Mouse (Mus musculus): ENCODE results near the gene Trim28. TPM values are rescaled to one million over a fixed set of nuclear protein-coding genes. Genes with fewer than 3 reads are reported as not detected.

Trim28 gene
- polyA plus RNA-seq, 2 experiments = 408 to 610 TPM

GRCm38 (mm10) chr7:12987409-12988189 is 11.3 kb upstream of the Trim28 start:
- no peak for ATAC-seq (ENCODE audit: low FRiP score, low read depth)
- TF ChIP-seq POLR2A (IDR thresholded peaks at IDR 0.05; ENCODE audit: borderline replicate concordance, extremely low read depth, insufficient read depth, insufficient read length) = no peak

GRCm38 (mm10) chr7:12992222-12992621 is 6.7 kb upstream of the Trim28 start:
- no peaks in the 10 kb centered on the region for H3K36me3 ChIP-seq (ENCODE audit: control insufficient read depth, insufficient read depth, low read length)
- WGBS = 12% methylated on average over 3 of the region's 3 CpGs

More at GRCm38 (mm10) chr7:12987409-12988189, 11.3 kb upstream of the Trim28 start:
- H3K4me2 ChIP-seq (replicated peaks; ENCODE audit: low read depth, low read length, severe bottlenecking) = no peak overlapping the region
- H3K27ac ChIP-seq (replicated peaks; ENCODE audit: low read depth, low read length) = no peak overlapping the region
- H3K4me3 ChIP-seq (replicated peaks; ENCODE audit: low read length) = no peak overlapping the region
- WGBS = 87% methylated on average over 8 of the region's 8 CpGs
- no peak overlapping the region for H3K9ac ChIP-seq (ENCODE audit: low read depth, low read length, severe bottlenecking)
- H3K27me3 ChIP-seq (ENCODE audit: control insufficient read depth, insufficient read depth, low read length) = no peaks in the 10 kb centered on the region
- DNase-seq (ENCODE audit: low spot score) = no peak
- H3K9me3 ChIP-seq (ENCODE audit: control insufficient read depth, low read length) = no peaks in the 10 kb centered on the region
- H3K4me1 ChIP-seq (ENCODE audit: control insufficient read depth, insufficient read depth, low read length) = no peaks in the 10 kb centered on the region
- H3K36me3 ChIP-seq (ENCODE audit: control insufficient read depth, insufficient read depth, low read length) = no peaks in the 10 kb centered on the region

GRCm38 (mm10) chr7:12993148-12993547 is 5.8 kb upstream of the Trim28 start:
- no peaks in the 10 kb centered on the region for H3K4me1 ChIP-seq (ENCODE audit: control insufficient read depth, insufficient read depth, low read length)
- H3K36me3 ChIP-seq (ENCODE audit: control insufficient read depth, insufficient read depth, low read length) = no peaks in the 10 kb centered on the region
- H3K27me3 ChIP-seq (ENCODE audit: control insufficient read depth, insufficient read depth, low read length) = no peaks in the 10 kb centered on the region
- no peak overlapping the region for H3K27ac ChIP-seq (replicated peaks; ENCODE audit: low read depth, low read length)
- no peak overlapping the region for H3K4me2 ChIP-seq (replicated peaks; ENCODE audit: low read depth, low read length, severe bottlenecking)
- DNase-seq (ENCODE audit: low spot score) (no peak), ATAC-seq (ENCODE audit: low FRiP score, low read depth) (no peak)
- TF ChIP-seq POLR2A (IDR thresholded peaks at IDR 0.05; ENCODE audit: borderline replicate concordance, extremely low read depth, insufficient read depth, insufficient read length) = no peak
- no peak overlapping the region for H3K9ac ChIP-seq (ENCODE audit: low read depth, low read length, severe bottlenecking)
- H3K4me3 ChIP-seq (replicated peaks; ENCODE audit: low read length) = no peak overlapping the region
- no peaks in the 10 kb centered on the region for H3K9me3 ChIP-seq (ENCODE audit: control insufficient read depth, low read length)
- 85% methylated on average over 10 of the region's 10 CpGs for WGBS

More at GRCm38 (mm10) chr7:12992222-12992621, 6.7 kb upstream of the Trim28 start:
- Histone ChIP-seq H3K4me1 (ENCODE audit: control insufficient read depth, insufficient read depth, low read length) (no peaks in the 10 kb centered on the region), H3K27me3 (ENCODE audit: control insufficient read depth, insufficient read depth, low read length) (no peaks in the 10 kb centered on the region), H3K9ac (ENCODE audit: low read depth, low read length, severe bottlenecking) (no peak overlapping the region), H3K27ac (replicated peaks; ENCODE audit: low read depth, low read length) (no peak overlapping the region), H3K9me3 (ENCODE audit: control insufficient read depth, low read length) (no peaks in the 10 kb centered on the region), H3K4me2 (replicated peaks; ENCODE audit: low read depth, low read length, severe bottlenecking) (no peak overlapping the region), H3K4me3 (replicated peaks; ENCODE audit: low read length) (no peak overlapping the region)
- DNase-seq (ENCODE audit: low spot score) = no peak
- ATAC-seq (ENCODE audit: low FRiP score, low read depth) = no peak
- TF ChIP-seq POLR2A (IDR thresholded peaks at IDR 0.05; ENCODE audit: borderline replicate concordance, extremely low read depth, insufficient read depth, insufficient read length) = no peak

- TF ChIP-seq POLR2A (IDR thresholded peaks at IDR 0.05; ENCODE audit: borderline replicate concordance, extremely low read depth, insufficient read depth, insufficient read length) = no peak
- Histone ChIP-seq H3K9ac (ENCODE audit: low read depth, low read length, severe bottlenecking) (no peak overlapping the region), H3K4me3 (replicated peaks; ENCODE audit: low read length) (no peak overlapping the region), H3K9me3 (ENCODE audit: control insufficient read depth, low read length) (no peaks in the 10 kb centered on the region), H3K36me3 (ENCODE audit: control insufficient read depth, insufficient read depth, low read length) (no peaks in the 10 kb centered on the region), H3K27me3 (ENCODE audit: control insufficient read depth, insufficient read depth, low read length) (no peaks in the 10 kb centered on the region), H3K4me2 (replicated peaks; ENCODE audit: low read depth, low read length, severe bottlenecking) (no peak overlapping the region), H3K27ac (replicated peaks; ENCODE audit: low read depth, low read length) (no peak overlapping the region), H3K4me1 (ENCODE audit: control insufficient read depth, insufficient read depth, low read length) (no peaks in the 10 kb centered on the region)
- DNase-seq (ENCODE audit: low spot score) (no peak), ATAC-seq (ENCODE audit: low FRiP score, low read depth) (no peak)
Measured at GRCm38 (mm10) chr7:12995862-12996261, 3.1 kb upstream of the Trim28 start.

DNA sequence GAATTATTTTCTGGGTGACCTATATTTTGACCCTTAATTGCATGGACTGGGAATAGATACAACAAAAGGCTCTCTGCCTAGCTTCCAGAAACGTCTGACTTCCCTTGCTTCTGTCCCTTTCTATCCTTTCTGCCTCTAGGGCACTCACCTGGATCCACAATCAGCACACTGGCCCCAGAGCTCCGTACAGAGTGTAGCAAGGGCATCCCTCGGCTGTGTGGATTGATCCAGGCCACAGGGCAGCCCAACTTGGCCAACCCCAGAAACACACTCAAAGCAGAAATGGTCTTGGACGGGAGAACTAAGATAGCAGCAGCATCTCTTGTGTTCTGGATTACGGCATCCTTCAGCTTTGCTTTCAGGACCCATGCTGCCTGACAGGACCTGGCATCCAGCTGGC is 1.7 kb upstream of the Trim28 start:
- ATAC-seq (ENCODE audit: low FRiP score, low read depth) (no peak), DNase-seq (ENCODE audit: low spot score) (no peak)
- 65% methylated on average over 5 of the region's 5 CpGs for WGBS
- Histone ChIP-seq H3K4me3 (replicated peaks; ENCODE audit: low read length) (no peak overlapping the region), H3K4me2 (replicated peaks; ENCODE audit: low read depth, low read length, severe bottlenecking) (no peak overlapping the region), H3K4me1 (ENCODE audit: control insufficient read depth, insufficient read depth, low read length) (no peaks in the 10 kb centered on the region), H3K9ac (ENCODE audit: low read depth, low read length, severe bottlenecking) (no peak overlapping the region), H3K27me3 (ENCODE audit: control insufficient read depth, insufficient read depth, low read length) (no peaks in the 10 kb centered on the region), H3K9me3 (ENCODE audit: control insufficient read depth, low read length) (no peaks in the 10 kb centered on the region), H3K27ac (replicated peaks; ENCODE audit: low read depth, low read length) (no peak overlapping the region), H3K36me3 (ENCODE audit: control insufficient read depth, insufficient read depth, low read length) (no peaks in the 10 kb centered on the region)
- no peak for TF ChIP-seq POLR2A (IDR thresholded peaks at IDR 0.05; ENCODE audit: borderline replicate concordance, extremely low read depth, insufficient read depth, insufficient read length)
